Mouse (Mus musculus) right cerebral cortex, postnatal 36 days (tissue): ENCODE results near the gene Cdh3.
"Not testable (repeated sequence)": the region's sequence is repeated elsewhere in the genome, so short reads cannot be mapped to it uniquely, and the experiment has no call there.

Source experiments
- DNase-seq, 2 experiments: peaks; one replicate each; pipeline ENCODE4 v3.0.0; 2022; ENCODE audit warnings: low spot score in 2 of 2, mixed read lengths in 1 of 2

The Cdh3 gene

GRCm38 (mm10) chr8:106571551-106572172, 61.0 kb downstream of the Cdh3 start:
- DNase-seq, result no peak

- DNase-seq, result not testable (repeated sequence)
Measured at GRCm38 (mm10) chr8:106572175-106572574, 61.5 kb downstream of the Cdh3 start.

GRCm38 (mm10) chr8:106573168-106573567, 62.5 kb downstream of the Cdh3 start, which contains the start of gene Gm10073:
TSS of gene Gm10073 (minus strand) at chr8:106573461.
- not testable (repeated sequence) for DNase-seq

GRCm38 (mm10) chr8:106574283-106574682, 63.6 kb downstream of the Cdh3 start:
- no peak for DNase-seq

- DNase-seq, result no peak
Measured at GRCm38 (mm10) chr8:106576849-106577555, 66.3 kb downstream of the Cdh3 start.

- no peak for DNase-seq
Measured at GRCm38 (mm10) chr8:106579510-106579909, 68.8 kb downstream of the Cdh3 start.

- DNase-seq, result no peak
Measured at GRCm38 (mm10) chr8:106581344-106582088, 70.8 kb downstream of the Cdh3 start.

GRCm38 (mm10) chr8:106584942-106585670, 74.4 kb downstream of the Cdh3 start:
- DNase-seq, result no peak

- no peak for DNase-seq
Measured at GRCm38 (mm10) chr8:106585671-106586037, 75.0 kb downstream of the Cdh3 start.

GRCm38 (mm10) chr8:106586896-106587295, 76.2 kb downstream of the Cdh3 start:
- DNase-seq, result no peak

- no peak for DNase-seq
Measured at GRCm38 (mm10) chr8:106588443-106589431, 78.0 kb downstream of the Cdh3 start.

- no peak for DNase-seq
Measured at GRCm38 (mm10) chr8:106592458-106592857, 81.8 kb downstream of the Cdh3 start.

- DNase-seq, result not testable (repeated sequence)
Measured at GRCm38 (mm10) chr8:106595623-106596022, 84.9 kb downstream of the Cdh3 start.

- no peak for DNase-seq
Measured at GRCm38 (mm10) chr8:106597067-106597466, 86.4 kb downstream of the Cdh3 start.

GRCm38 (mm10) chr8:106599265-106599979, 88.7 kb downstream of the Cdh3 start:
- DNase-seq, result no peak

- no peak for DNase-seq
Measured at GRCm38 (mm10) chr8:106603131-106603819, 92.6 kb downstream of the Cdh3 start, which contains the start of gene Cdh1. TSS of gene Cdh1 (plus strand) at chr8:106603351.

- DNase-seq, result no peak
Measured at GRCm38 (mm10) chr8:106603933-106604332, 93.2 kb downstream of the Cdh3 start.

GRCm38 (mm10) chr8:106605657-106606056, 95.0 kb downstream of the Cdh3 start:
- DNase-seq, result no peak

GRCm38 (mm10) chr8:106606121-106606520, 95.4 kb downstream of the Cdh3 start:
- no peak for DNase-seq
